Mouse (Mus musculus) midbrain, embryonic 11.5 days (tissue): Measurements from ENCODE around the gene Uts2. TPM values are rescaled to one million over a fixed set of nuclear protein-coding genes. Genes with fewer than 3 reads are reported as not detected.
A peak's percentile ranks its signal among the peaks of the same experiment; 100 is the strongest.

Experiments used
- ATAC-seq: fragments of 200-750 bp; cut with Nextera tagmentation; 2 replicates; pipeline ENCODE4 v1.8.0; 2017; ENCODE audit warnings: moderate TSS enrichment, moderate library complexity; ENCODE audit not compliant: low FRiP score
- DNase-seq: peaks from one replicate; pipeline ENCODE4 v3.0.0; 2015; ENCODE audit warnings: low spot score; ENCODE audit errors: missing footprints
- H3K27ac ChIP-seq: fragments of 300-500 bp; sonication (generic); 2 replicates; pipeline ENCODE4 v1.5.1; 2014; ENCODE audit warnings: low read depth, low read length
- H3K27me3 ChIP-seq: fragments of 300-500 bp; sonication (generic); 2 replicates; pipeline ENCODE4 v1.6.1; 2014; ENCODE audit warnings: mild to moderate bottlenecking, low read length, moderate library complexity, mixed read lengths; ENCODE audit not compliant: control insufficient read depth, insufficient read depth
- H3K36me3 ChIP-seq: fragments of 300-500 bp; sonication (generic); 2 replicates; pipeline ENCODE4 v1.6.1; 2014; ENCODE audit warnings: mild to moderate bottlenecking, low read length, moderate library complexity, mixed read lengths; ENCODE audit not compliant: control insufficient read depth, insufficient read depth
- H3K4me1 ChIP-seq: fragments of 300-500 bp; sonication (generic); 2 replicates; pipeline ENCODE4 v1.6.1; 2014; ENCODE audit warnings: low read length; ENCODE audit not compliant: control insufficient read depth, insufficient read depth
- H3K4me2 ChIP-seq: fragments of 300-500 bp; sonication (generic); 2 replicates; pipeline ENCODE4 v1.6.1; 2014; ENCODE audit warnings: mild to moderate bottlenecking, moderate library complexity
- H3K4me3 ChIP-seq: fragments of 300-500 bp; sonication (generic); 2 replicates; pipeline ENCODE4 v1.5.1; 2014; ENCODE audit warnings: low read depth, low read length
- H3K9ac ChIP-seq: fragments of 300-500 bp; sonication (generic); 2 replicates; pipeline ENCODE4 v1.6.1; 2014; ENCODE audit warnings: low read length
- H3K9me3 ChIP-seq: fragments of 300-500 bp; sonication (generic); 2 replicates; pipeline ENCODE4 v1.6.1; 2016; ENCODE audit warnings: low read length; ENCODE audit not compliant: control insufficient read depth
- WGBS: fragments of 180-500 bp; shearing (Covaris S2); extraction: QIAGEN DNeasy Blood & Tissue Kit; methylation state at CpG from one replicate; pipeline ENCODE4 v1.1.7; 2014; 5-methylcytosine and 5-hydroxymethylcytosine counted together
- polyA plus RNA-seq: library from polyadenylated mRNA; unstranded; fragments of >200 nt; fragmentation: Nextera tagmentation; extraction: Ambion mirVana; gene quantifications from 2 replicates; pipeline ENCODE4 v1.2.1, GENCODE M21; 2014

The Uts2 gene
- polyA plus RNA-seq, 1 experiment from 2014 or later, result not detected

DNA sequence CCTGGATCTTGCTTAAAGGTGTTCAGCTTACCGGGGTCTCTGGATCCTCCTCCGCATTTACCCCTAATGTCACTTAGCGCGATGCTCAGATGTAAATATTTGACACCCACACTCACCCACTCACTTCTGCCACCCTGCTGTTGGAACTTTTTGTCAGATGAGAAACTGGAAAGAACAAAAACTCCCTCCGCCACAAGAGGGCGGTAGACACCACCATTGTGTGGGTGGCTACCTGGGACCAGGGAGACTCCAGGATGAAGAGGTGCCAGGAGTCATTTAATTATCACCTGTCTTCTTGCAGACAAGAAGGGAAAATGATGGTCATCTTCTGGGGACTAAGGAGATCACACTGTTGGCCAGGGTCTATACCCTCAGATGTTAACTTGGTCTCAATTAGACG lies 30.3 kb upstream of the Uts2 start:
- 24% methylated on average over 7 of the region's 7 CpGs for WGBS
- no peak overlapping the region for H3K9ac ChIP-seq
- no peak overlapping the region for H3K4me2 ChIP-seq
- no peaks in the 10 kb centered on the region for H3K36me3 ChIP-seq
- H3K27ac ChIP-seq, result no peak overlapping the region
- ATAC-seq (no peak), DNase-seq (peak; percentile 91)
- H3K4me1 ChIP-seq, result no peaks in the 10 kb centered on the region
- no peaks in the 10 kb centered on the region for H3K9me3 ChIP-seq
- H3K27me3 ChIP-seq, result no peaks in the 10 kb centered on the region
- no peak overlapping the region for H3K4me3 ChIP-seq

DNA sequence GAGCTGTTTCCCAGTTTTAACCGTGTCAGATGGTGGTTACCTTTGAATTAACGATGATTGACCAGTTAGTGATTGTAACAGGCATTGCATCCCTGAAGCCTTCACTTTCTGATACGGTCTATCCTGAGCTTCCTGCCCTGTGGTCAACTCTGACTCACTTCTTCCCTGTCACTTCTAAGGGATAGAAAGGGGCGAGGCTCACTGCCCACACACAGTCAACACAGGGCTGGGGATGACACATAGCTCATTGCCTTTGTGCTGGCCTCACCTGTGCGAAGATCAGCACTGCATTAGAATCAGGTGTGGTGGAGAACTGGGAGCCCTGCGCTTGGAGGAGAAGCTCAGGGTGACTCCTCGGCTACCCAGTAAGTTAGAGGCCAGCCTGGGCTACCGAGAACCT lies 27.9 kb upstream of the Uts2 start:
- Histone ChIP-seq H3K4me2 (no peak overlapping the region), H3K4me1 (no peaks in the 10 kb centered on the region), H3K27me3 (no peaks in the 10 kb centered on the region), H3K27ac (no peak overlapping the region), H3K9ac (no peak overlapping the region), H3K4me3 (no peak overlapping the region), H3K36me3 (no peaks in the 10 kb centered on the region), H3K9me3 (no peaks in the 10 kb centered on the region)
- ATAC-seq, result no peak
- WGBS, result 85% methylated on average over 8 of the region's 8 CpGs
- no peak for DNase-seq

DNA sequence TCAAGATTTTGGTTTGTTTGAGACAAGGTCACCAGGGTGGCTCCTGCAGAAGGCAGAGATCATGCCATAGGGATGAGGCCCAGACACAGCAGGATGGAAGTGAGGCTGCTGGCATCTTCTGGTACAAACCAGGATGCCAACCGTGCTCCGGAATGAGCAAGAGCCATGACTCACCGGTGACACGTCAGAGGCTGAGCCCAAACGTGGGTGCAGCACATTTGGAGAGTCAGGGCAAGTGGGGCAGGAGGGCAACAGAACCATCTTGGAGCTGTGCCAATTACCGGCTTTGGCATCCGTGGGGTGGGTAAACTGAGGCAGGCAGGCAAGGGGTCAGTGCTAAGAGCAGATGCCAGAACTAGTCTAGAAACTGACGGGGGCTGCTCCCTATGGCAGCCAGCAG lies 23.6 kb upstream of the Uts2 start:
- no peaks in the 10 kb centered on the region for H3K36me3 ChIP-seq
- H3K9ac ChIP-seq, result no peak overlapping the region
- no peaks in the 10 kb centered on the region for H3K9me3 ChIP-seq
- 85% methylated on average over 8 of the region's 8 CpGs for WGBS
- H3K27me3 ChIP-seq, result no peaks in the 10 kb centered on the region
- no peak for ATAC-seq
- no peak overlapping the region for H3K27ac ChIP-seq
- no peak overlapping the region for H3K4me2 ChIP-seq
- no peak overlapping the region for H3K4me3 ChIP-seq
- no peak for DNase-seq
- H3K4me1 ChIP-seq, result no peaks in the 10 kb centered on the region

DNA sequence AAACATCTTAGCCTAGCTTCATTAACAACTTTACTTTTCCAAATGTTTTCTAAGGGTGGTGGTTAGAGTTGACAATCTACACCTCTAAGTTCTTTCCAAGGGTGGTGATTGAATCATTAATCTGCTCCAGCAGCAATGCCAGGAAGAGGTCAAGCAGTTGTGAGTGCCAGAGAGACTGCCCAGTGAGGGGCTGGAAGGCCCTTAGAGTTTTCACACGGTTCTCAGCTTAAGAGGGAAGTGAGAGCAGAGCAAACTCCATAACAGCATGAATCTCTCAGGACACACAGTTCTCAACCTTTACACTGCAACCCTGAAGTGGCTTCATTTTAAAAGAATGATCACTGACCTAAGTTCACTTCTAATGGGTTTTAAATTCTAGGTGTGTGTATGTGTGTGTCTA lies 21.8 kb upstream of the Uts2 start:
- ATAC-seq, result no peak

DNA sequence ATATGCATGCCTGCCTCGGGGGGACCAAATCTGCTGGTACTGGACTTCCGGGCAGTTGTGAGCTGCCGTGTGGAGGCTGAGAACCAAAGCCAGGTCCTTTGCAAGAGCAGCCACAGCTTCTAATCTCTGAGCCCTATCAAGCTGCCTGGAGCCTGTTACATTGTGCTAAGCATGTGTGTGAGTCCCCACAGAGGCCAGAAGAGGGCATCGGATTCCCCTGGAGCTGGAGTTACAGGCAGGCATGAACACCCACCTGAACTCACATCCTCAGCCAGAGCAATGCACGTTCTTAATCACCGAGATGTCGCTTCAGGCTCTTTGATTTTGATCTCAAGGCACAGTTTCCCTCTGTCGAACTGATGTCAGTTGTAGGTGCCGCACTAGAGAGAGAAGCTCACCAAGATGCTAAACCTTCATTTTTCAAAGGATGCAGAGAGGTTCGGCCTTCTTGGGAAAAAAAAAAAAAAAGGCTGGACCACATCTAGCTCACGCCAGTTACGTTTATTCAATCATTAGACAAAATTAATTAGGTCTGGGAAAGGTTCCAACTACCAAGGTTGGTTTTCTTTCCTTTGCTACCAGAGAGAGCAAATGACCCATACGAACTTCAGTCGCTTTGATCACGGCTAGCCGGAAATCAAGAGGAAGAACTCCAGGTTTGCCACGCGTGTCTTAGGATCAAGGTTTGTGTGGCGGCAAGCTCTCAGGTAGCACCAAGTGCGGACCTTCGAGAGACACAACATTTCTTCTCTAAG lies 18.6 kb upstream of the Uts2 start:
- Histone ChIP-seq H3K36me3 (no peaks in the 10 kb centered on the region), H3K4me1 (no peaks in the 10 kb centered on the region), H3K9me3 (no peaks in the 10 kb centered on the region), H3K27ac (no peak overlapping the region), H3K27me3 (no peaks in the 10 kb centered on the region), H3K4me3 (no peak overlapping the region), H3K4me2 (no peak overlapping the region), H3K9ac (no peak overlapping the region)
- no peak for ATAC-seq
- DNase-seq, result no peak
- 96% methylated on average over 21 of the region's 21 CpGs for WGBS

More for the DNA sequence above, 21.8 kb upstream of the Uts2 start:
- Histone ChIP-seq H3K9ac (no peak overlapping the region), H3K4me1 (no peaks in the 10 kb centered on the region), H3K27me3 (no peaks in the 10 kb centered on the region), H3K27ac (no peak overlapping the region), H3K4me2 (no peak overlapping the region), H3K9me3 (no peaks in the 10 kb centered on the region), H3K4me3 (no peak overlapping the region), H3K36me3 (no peaks in the 10 kb centered on the region)
- no peak for DNase-seq
- WGBS, result 39% methylated on average over 1 of the region's 1 CpGs

DNA sequence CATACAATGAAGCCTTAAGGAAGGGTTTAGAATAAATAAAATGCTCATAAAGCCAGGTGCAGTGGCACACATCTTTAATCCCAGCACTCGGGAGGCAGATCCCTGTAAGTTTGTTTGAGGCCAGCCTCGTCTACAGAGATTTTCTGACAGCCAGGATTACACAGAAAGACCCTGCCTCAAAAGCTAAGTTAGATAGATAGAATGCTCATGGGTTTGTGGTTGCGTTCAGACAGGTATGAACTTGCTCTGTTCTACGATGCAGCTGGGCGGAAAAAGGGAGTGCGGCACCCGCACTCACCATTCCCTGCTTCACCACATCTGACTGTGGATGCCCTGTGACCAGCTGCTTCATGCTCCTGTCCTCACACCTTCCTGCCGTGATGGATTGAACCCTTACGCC lies 17.4 kb upstream of the Uts2 start:
- Histone ChIP-seq H3K4me3 (no peak overlapping the region), H3K27me3 (no peaks in the 10 kb centered on the region), H3K9ac (no peak overlapping the region), H3K9me3 (no peaks in the 10 kb centered on the region), H3K4me1 (no peaks in the 10 kb centered on the region), H3K27ac (no peak overlapping the region), H3K4me2 (no peak overlapping the region), H3K36me3 (no peaks in the 10 kb centered on the region)
- WGBS, result 88% methylated on average over 9 of the region's 9 CpGs
- no peak for ATAC-seq
- no peak for DNase-seq

- no peak for ATAC-seq
- Histone ChIP-seq H3K36me3 (no peaks in the 10 kb centered on the region), H3K4me3 (no peak overlapping the region), H3K4me2 (no peak overlapping the region), H3K27me3 (no peaks in the 10 kb centered on the region), H3K27ac (no peak overlapping the region), H3K9me3 (no peaks in the 10 kb centered on the region), H3K9ac (no peak overlapping the region), H3K4me1 (no peaks in the 10 kb centered on the region)
- DNase-seq, result no peak
- 85% methylated on average over 5 of the region's 5 CpGs for whole genome bisulfite sequencing
Measured at GRCm38 (mm10) chr4:150980153-150980552, 16.7 kb upstream of the Uts2 start.

- no peaks in the 10 kb centered on the region for H3K36me3 ChIP-seq
- DNase-seq (peak; percentile 85), ATAC-seq (no peak)
- H3K9ac ChIP-seq, result no peak overlapping the region
- WGBS, result 45% methylated on average over 6 of the region's 6 CpGs
- no peaks in the 10 kb centered on the region for H3K4me1 ChIP-seq
- H3K27ac ChIP-seq, result no peak overlapping the region
- H3K4me3 ChIP-seq, result no peak overlapping the region
- H3K4me2 ChIP-seq, result no peak overlapping the region
- H3K27me3 ChIP-seq, result no peaks in the 10 kb centered on the region
- no peaks in the 10 kb centered on the region for H3K9me3 ChIP-seq
Measured at GRCm38 (mm10) chr4:150990148-150990547, 6.7 kb upstream of the Uts2 start.

DNA sequence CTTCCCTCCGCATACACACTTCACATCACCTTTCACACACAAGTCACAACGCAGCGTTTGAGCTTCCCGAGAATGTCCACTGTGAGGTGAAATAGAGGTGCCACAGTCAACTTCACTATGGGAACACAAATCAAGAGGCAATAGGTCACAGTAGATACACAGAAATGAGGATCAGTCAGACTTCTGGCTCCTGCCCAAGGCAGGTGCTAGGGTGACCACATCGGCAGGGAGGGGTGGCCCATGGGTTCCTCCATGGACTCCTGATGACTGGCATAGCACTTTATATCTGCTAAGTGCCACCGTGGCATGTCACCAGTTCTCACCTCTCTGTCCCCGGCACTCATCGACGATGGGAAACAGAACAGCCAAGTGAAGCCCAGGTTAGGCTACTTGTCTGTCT lies 1.7 kb downstream of the Uts2 start:
- no peak overlapping the region for H3K4me2 ChIP-seq
- no peak for DNase-seq
- no peaks in the 10 kb centered on the region for H3K27me3 ChIP-seq
- H3K4me3 ChIP-seq, result no peak overlapping the region
- no peaks in the 10 kb centered on the region for H3K9me3 ChIP-seq
- 94% methylated on average over 9 of the region's 9 CpGs for WGBS
- no peak for ATAC-seq
- no peaks in the 10 kb centered on the region for H3K4me1 ChIP-seq
- no peak overlapping the region for H3K9ac ChIP-seq
- no peaks in the 10 kb centered on the region for H3K36me3 ChIP-seq
- H3K27ac ChIP-seq, result no peak overlapping the region
